Mouse (Mus musculus): Measurements from ENCODE around the gene Akap2.
A peak's percentile ranks its signal among the peaks of the same experiment; 100 is the strongest.

Akap2 gene

GRCm38 (mm10) chr4:57834141-57834540 lies 116.7 kb downstream of the Akap2 start:
- DNase-seq (ENCODE audit: low spot score): no peak

GRCm38 (mm10) chr4:57837089-57837488 lies 119.6 kb downstream of the Akap2 start:
- no peak for DNase-seq (ENCODE audit: low spot score)

- no peak for DNase-seq (ENCODE audit: low spot score)
Observed at GRCm38 (mm10) chr4:57839343-57839742, 121.9 kb downstream of the Akap2 start.

- DNase-seq (ENCODE audit: low spot score): no peak
Observed at GRCm38 (mm10) chr4:57841911-57842310, 124.5 kb downstream of the Akap2 start.

- DNase-seq (ENCODE audit: low spot score): no peak
Observed at GRCm38 (mm10) chr4:57842472-57843305, 125.2 kb downstream of the Akap2 start.

- DNase-seq (ENCODE audit: low spot score): peak; percentile 35
Observed at GRCm38 (mm10) chr4:57845031-57845431, 127.6 kb downstream of the Akap2 start.

- no peak for DNase-seq (ENCODE audit: low spot score)
Observed at GRCm38 (mm10) chr4:57845541-57846210, 128.2 kb downstream of the Akap2 start.

- DNase-seq (ENCODE audit: low spot score): no peak
Observed at GRCm38 (mm10) chr4:57846381-57846990, 129.0 kb downstream of the Akap2 start.

- DNase-seq (ENCODE audit: low spot score): no peak
Observed at GRCm38 (mm10) chr4:57846991-57847422, 129.6 kb downstream of the Akap2 start.

GRCm38 (mm10) chr4:57847676-57848075 lies 130.2 kb downstream of the Akap2 start:
- no peak for DNase-seq (ENCODE audit: low spot score)

GRCm38 (mm10) chr4:57849465-57849864 lies 132.0 kb downstream of the Akap2 start:
- DNase-seq (ENCODE audit: low spot score): no peak

- DNase-seq (ENCODE audit: low spot score): no peak
Observed at GRCm38 (mm10) chr4:57851731-57852130, 134.3 kb downstream of the Akap2 start.

GRCm38 (mm10) chr4:57852461-57853040 lies 135.1 kb downstream of the Akap2 start:
- DNase-seq (ENCODE audit: low spot score): no peak

GRCm38 (mm10) chr4:57854181-57854580 lies 136.7 kb downstream of the Akap2 start:
- DNase-seq (ENCODE audit: low spot score): no peak

- no peak for DNase-seq (ENCODE audit: low spot score)
Observed at GRCm38 (mm10) chr4:57855281-57855941, 138.0 kb downstream of the Akap2 start.

- no peak for DNase-seq (ENCODE audit: low spot score)
Observed at GRCm38 (mm10) chr4:57856673-57857072, 139.2 kb downstream of the Akap2 start.

GRCm38 (mm10) chr4:57860204-57860611 lies 142.8 kb downstream of the Akap2 start:
- no peak for DNase-seq (ENCODE audit: low spot score)

- DNase-seq (ENCODE audit: low spot score): no peak
Observed at GRCm38 (mm10) chr4:57861166-57861565, 143.7 kb downstream of the Akap2 start.

GRCm38 (mm10) chr4:57861856-57862255 lies 144.4 kb downstream of the Akap2 start:
- DNase-seq (ENCODE audit: low spot score): no peak

- no peak for DNase-seq (ENCODE audit: low spot score)
Observed at GRCm38 (mm10) chr4:57862269-57862986, 145.0 kb downstream of the Akap2 start.

- no peak for DNase-seq (ENCODE audit: low spot score)
Observed at GRCm38 (mm10) chr4:57866088-57866487, 148.6 kb downstream of the Akap2 start.

Measured in layer of hippocampus, adult 11-12 months (tissue).